Mouse (Mus musculus) cortical plate, adult 2 months (tissue): ENCODE measurements around the gene Sars2. TPM values are rescaled to one million over a fixed set of nuclear protein-coding genes. Genes with fewer than 3 reads are reported as not detected.
A peak's percentile ranks its signal among the peaks of the same experiment; 100 is the strongest.

Experiments used
- H3K27ac ChIP-seq: fragments of 200-500 bp; 2 replicates; pipeline ENCODE4 v1.5.1; 2012; ENCODE audit warnings: low read length, control low read depth, inconsistent platforms; ENCODE audit not compliant: insufficient read depth
- H3K4me1 ChIP-seq: fragments of 200-500 bp; 2 replicates; pipeline ENCODE4 v1.6.1; 2011; ENCODE audit warnings: low read length; ENCODE audit not compliant: control insufficient read depth, insufficient read depth
- H3K4me3 ChIP-seq: fragments of 200-500 bp; 2 replicates; pipeline ENCODE4 v1.5.1; 2011; ENCODE audit warnings: mild to moderate bottlenecking, low read length, control low read depth; ENCODE audit not compliant: insufficient read depth
- CTCF ChIP-seq: fragments of 200-500 bp; IDR thresholded peaks from 2 replicates; pipeline ENCODE4 v1.5.1; 2011; ENCODE audit warnings: mild to moderate bottlenecking, control low read depth, low read length; ENCODE audit not compliant: insufficient read depth; ENCODE audit errors: extremely low read depth
- POLR2A ChIP-seq: fragments of 200-500 bp; IDR thresholded peaks from 2 replicates; pipeline ENCODE4 v1.6.1; 2011; ENCODE audit warnings: mild to moderate bottlenecking, low read length, control low read depth; ENCODE audit not compliant: insufficient read depth; ENCODE audit errors: extremely low read depth
- polyA plus RNA-seq: library from polyadenylated mRNA; depleted of rRNA; stranded (reverse); fragments of >200 nt; gene quantifications from 2 replicates; pipeline ENCODE4 v1.2.3, GENCODE M21; 2012; rRNA removed

The Sars2 gene
- polyA plus RNA-seq, 1 experiment: 15.2 TPM

GRCm38 (mm10) chr7:28796562-28796975 lies 54.8 kb downstream of the Sars2 start:
- Histone ChIP-seq H3K4me3 (0 out of 2 replicates have a peak overlapping the region, but pooled peaks have one; percentile 0), H3K4me1 (no peaks in the 10 kb centered on the region), H3K27ac (no peak overlapping the region)
- no peak for TF ChIP-seq POLR2A
- TF ChIP-seq CTCF: peak; percentile 88

- H3K27ac ChIP-seq: no peak overlapping the region
- no peak for TF ChIP-seq POLR2A
- TF ChIP-seq CTCF: no peak
- H3K4me3 ChIP-seq: no peak overlapping the region
- H3K4me1 ChIP-seq: peaks cover 7% of the 10 kb centered on the region
Measured at GRCm38 (mm10) chr7:28799994-28800393, 58.2 kb downstream of the Sars2 start.

DNA sequence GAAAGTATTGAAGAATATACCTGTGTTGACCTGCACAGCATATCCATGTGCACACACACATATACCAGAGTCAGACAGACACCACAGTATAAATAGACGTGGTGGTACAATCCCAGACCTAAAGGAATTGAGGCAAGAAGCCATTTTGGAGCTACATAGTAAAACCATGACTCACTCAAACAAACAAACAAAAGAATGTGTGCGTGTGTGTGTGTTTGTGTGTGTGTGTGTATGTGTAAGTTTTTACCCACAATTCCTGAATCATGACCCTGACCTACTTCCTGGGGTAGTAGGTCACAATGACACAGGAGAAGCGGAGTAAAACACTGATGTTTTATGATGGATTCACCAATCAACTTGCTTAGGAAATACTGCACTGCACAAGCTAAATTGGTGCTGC lies 59.7 kb downstream of the Sars2 start:
- H3K27ac ChIP-seq: no peak overlapping the region

GRCm38 (mm10) chr7:28801901-28802670 lies 60.3 kb downstream of the Sars2 start:
- Histone ChIP-seq H3K27ac (0 out of 2 replicates have a peak overlapping the region, but pooled peaks have one; percentile 35), H3K4me1 (peaks cover 7% of the 10 kb centered on the region), H3K4me3 (no peak overlapping the region)
- TF ChIP-seq CTCF (no peak), POLR2A (no peak)

More for the DNA sequence above, 59.7 kb downstream of the Sars2 start:
- H3K4me1 ChIP-seq: peaks cover 7% of the 10 kb centered on the region
- no peak overlapping the region for H3K4me3 ChIP-seq
- TF ChIP-seq POLR2A (no peak), CTCF (no peak)

DNA sequence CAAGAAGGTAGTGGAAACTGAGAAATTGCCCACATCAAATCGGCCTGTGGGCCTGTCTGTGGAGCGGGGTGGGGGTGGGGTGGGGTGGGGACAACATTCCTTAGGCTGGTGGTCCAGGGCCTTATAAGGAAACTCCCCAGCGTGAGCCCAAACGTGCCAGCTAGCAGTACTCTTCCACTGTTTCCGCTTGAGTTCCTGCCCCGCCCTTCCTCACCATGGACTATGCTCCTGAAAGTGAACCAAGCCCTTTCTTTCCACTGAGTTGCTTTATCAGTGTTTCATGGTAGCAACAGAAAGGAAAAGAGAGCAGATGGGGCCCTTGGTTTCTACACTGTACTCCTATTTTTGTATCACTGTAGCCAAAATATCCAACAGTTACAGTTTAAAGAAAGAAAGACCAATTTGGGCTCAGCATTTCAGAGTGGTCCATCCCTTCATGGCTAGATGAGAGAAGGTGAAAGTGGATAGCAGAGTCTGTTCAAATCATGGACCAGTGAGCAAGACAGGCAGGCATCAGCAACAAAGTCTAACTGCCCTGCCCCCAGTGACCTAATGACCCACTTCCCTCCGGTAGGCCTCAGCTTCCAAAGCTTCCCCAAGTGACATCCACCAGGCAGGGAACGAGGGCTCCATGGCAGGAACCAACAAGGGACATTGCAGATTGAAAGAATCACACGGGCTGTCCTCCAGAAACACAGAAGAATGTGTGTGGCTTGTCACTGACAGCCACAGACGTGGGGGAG lies 61.2 kb downstream of the Sars2 start:
- no peak overlapping the region for H3K4me3 ChIP-seq
- peaks cover 7% of the 10 kb centered on the region for H3K4me1 ChIP-seq
- H3K27ac ChIP-seq: 0 out of 2 replicates have a peak overlapping the region, but pooled peaks have one; percentile 31
- no peak for TF ChIP-seq CTCF
- TF ChIP-seq POLR2A: no peak

Other genes starting within 250 kb of the Sars2 start
- not detected in 2 replicates for gene Ifnl2, start 231.5 kb upstream of the Sars2 start, polyA plus RNA-seq
- gene Ifnl3, start 219.2 kb upstream of the Sars2 start, polyA plus RNA-seq: not detected in 2 replicates
- gene Sycn, start 201.1 kb upstream of the Sars2 start, polyA plus RNA-seq: not detected in 2 replicates
- gene Nccrp1, start 194.7 kb upstream of the Sars2 start, polyA plus RNA-seq: 0.10 and 0.15 TPM in 2 replicates
- 59.0 and 63.8 TPM in 2 replicates for gene Samd4b, start 143.8 kb upstream of the Sars2 start, polyA plus RNA-seq
- gene Pak4, start 143.8 kb upstream of the Sars2 start, polyA plus RNA-seq: 8.0 and 8.2 TPM in 2 replicates
- 0.89 and 1.3 TPM in 2 replicates for gene Acp7, start 110.7 kb upstream of the Sars2 start, polyA plus RNA-seq
- 37.5 and 45.6 TPM in 2 replicates for gene Fbxo27, start 49.1 kb upstream of the Sars2 start, polyA plus RNA-seq
- 3.0 and 3.4 TPM in 2 replicates for gene Fbxo17, start 25.2 kb upstream of the Sars2 start, polyA plus RNA-seq
- gene Mrps12, start 172 bp upstream of the Sars2 start, polyA plus RNA-seq: 94.0 and 104 TPM in 2 replicates
- 2.9 and 4.5 TPM in 2 replicates for gene Ccer2, start 14.2 kb downstream of the Sars2 start, polyA plus RNA-seq
- gene Sirt2, start 24.7 kb downstream of the Sars2 start, polyA plus RNA-seq: 267 and 291 TPM in 2 replicates
- gene Nfkbib, start 25.5 kb downstream of the Sars2 start, polyA plus RNA-seq: 34.0 and 36.4 TPM in 2 replicates
- gene Rinl, start 47.0 kb downstream of the Sars2 start, polyA plus RNA-seq: 2.3 and 2.4 TPM in 2 replicates
- 350 and 362 TPM in 2 replicates for gene Hnrnpl, start 66.5 kb downstream of the Sars2 start, polyA plus RNA-seq
- gene Ech1, start 83.2 kb downstream of the Sars2 start, polyA plus RNA-seq: 90.4 and 92.9 TPM in 2 replicates
- 8.2 and 9.5 TPM in 2 replicates for gene Lgals4, start 91.9 kb downstream of the Sars2 start, polyA plus RNA-seq
- gene Lgals7, start 121.9 kb downstream of the Sars2 start, polyA plus RNA-seq: 1.2 and 1.3 TPM in 2 replicates
- gene Capn12, start 139.4 kb downstream of the Sars2 start, polyA plus RNA-seq: 1.2 and 1.8 TPM in 2 replicates
- 170 and 178 TPM in 2 replicates for gene Actn4, start 220.3 kb downstream of the Sars2 start, polyA plus RNA-seq
- gene Eif3k, start 239.9 kb downstream of the Sars2 start, polyA plus RNA-seq: 307 and 320 TPM in 2 replicates
- gene Map4k1, start 240.1 kb downstream of the Sars2 start, polyA plus RNA-seq: 2.2 and 2.8 TPM in 2 replicates